Mouse (Mus musculus) limb, embryonic 14.5 days (tissue): ENCODE results near the gene Pin1. TPM values are rescaled to one million over a fixed set of nuclear protein-coding genes. Genes with fewer than 3 reads are reported as not detected.

Source experiments
- ATAC-seq: fragments of 200-750 bp; cut with Nextera tagmentation; 2 replicates; pipeline ENCODE4 v1.8.0; 2017; ENCODE audit warnings: low read depth, moderate number of reproducible peaks, moderate TSS enrichment; ENCODE audit not compliant: low FRiP score
- DNase-seq: peaks from one replicate; pipeline ENCODE4 v3.0.0-alpha.2; 2015; ENCODE audit warnings: low spot score
- H3K27ac ChIP-seq: fragments of 300-500 bp; sonication (generic); replicated peaks from 2 replicates; pipeline ENCODE4 v1.5.1; 2014; ENCODE audit warnings: low read depth, mild to moderate bottlenecking, low read length, moderate library complexity, mixed read lengths
- H3K27me3 ChIP-seq: fragments of 300-500 bp; sonication (generic); 2 replicates; pipeline ENCODE4 v1.6.1; 2014; ENCODE audit warnings: low read length, mixed read lengths; ENCODE audit not compliant: control insufficient read depth, insufficient read depth
- H3K36me3 ChIP-seq: fragments of 300-500 bp; sonication (generic); 2 replicates; pipeline ENCODE4 v1.6.1; 2014; ENCODE audit warnings: mild to moderate bottlenecking, low read length, moderate library complexity, mixed read lengths; ENCODE audit not compliant: control insufficient read depth, insufficient read depth
- H3K4me1 ChIP-seq: fragments of 300-500 bp; sonication (generic); 2 replicates; pipeline ENCODE4 v1.6.1; 2014; ENCODE audit warnings: antibody characterized with exemption, low read length, mixed read lengths; ENCODE audit not compliant: control insufficient read depth, insufficient read depth
- H3K4me2 ChIP-seq: fragments of 300-500 bp; sonication (generic); replicated peaks from 2 replicates; pipeline ENCODE4 v1.6.1; 2014; ENCODE audit warnings: low read depth, mild to moderate bottlenecking, low read length, moderate library complexity; ENCODE audit not compliant: severe bottlenecking
- H3K4me3 ChIP-seq: fragments of 300-500 bp; sonication (generic); replicated peaks from 2 replicates; pipeline ENCODE4 v1.5.1; 2014; ENCODE audit warnings: low read length
- H3K9ac ChIP-seq: fragments of 300-500 bp; sonication (generic); 2 replicates; pipeline ENCODE4 v1.6.1; 2014; ENCODE audit warnings: mild to moderate bottlenecking, low read depth, low read length, moderate library complexity; ENCODE audit not compliant: severe bottlenecking
- H3K9me3 ChIP-seq: fragments of 300-500 bp; sonication (generic); 2 replicates; pipeline ENCODE4 v1.6.1; 2016; ENCODE audit warnings: low read length; ENCODE audit not compliant: control insufficient read depth
- POLR2A ChIP-seq: fragments of 200-500 bp; IDR thresholded peaks from 2 replicates; pipeline ENCODE4 v1.8.0; 2012; ENCODE audit warnings: inconsistent platforms, mild to moderate bottlenecking, moderate library complexity, borderline replicate concordance; ENCODE audit not compliant: insufficient read depth, insufficient read length; ENCODE audit errors: extremely low read depth
- WGBS: fragments of 180-500 bp; shearing (Covaris S2); extraction: QIAGEN DNeasy Blood & Tissue Kit; methylation state at CpG from one replicate; pipeline ENCODE4 v1.1.7; 2014; 5-methylcytosine and 5-hydroxymethylcytosine counted together
- polyA plus RNA-seq, 2 experiments: library from polyadenylated mRNA; depleted of rRNA in 1 of 2; stranded (reverse) in 1 of 2; unstranded in 1 of 2; fragments of >200 nt; fragmentation: Nextera tagmentation in 1 of 2; extraction: Ambion mirVana in 1 of 2; gene quantifications; 2 replicates each; pipeline versions ENCODE4 v1.2.1 to v1.2.3; 2012 to 2014

Pin1 gene
- polyA plus RNA-seq, 2 experiments, result 28.0 to 47.8 TPM

GRCm38 (mm10) chr9:20639486-20639885, 12.4 kb upstream of the Pin1 start:
- Histone ChIP-seq H3K27ac (no peak overlapping the region), H3K4me2 (no peak overlapping the region), H3K36me3 (peaks cover 24% of the 10 kb centered on the region), H3K4me3 (no peak overlapping the region), H3K9me3 (no peaks in the 10 kb centered on the region), H3K4me1 (peaks cover 12% of the 10 kb centered on the region), H3K9ac (no peak overlapping the region), H3K27me3 (no peaks in the 10 kb centered on the region)
- TF ChIP-seq POLR2A, result no peak
- WGBS, result 93% methylated on average over 4 of the region's 4 CpGs
- DNase-seq (no peak), ATAC-seq (no peak)

- DNase-seq (no peak), ATAC-seq (no peak)
- peaks cover 30% of the 10 kb centered on the region for H3K36me3 ChIP-seq
- peaks cover 12% of the 10 kb centered on the region for H3K4me1 ChIP-seq
- TF ChIP-seq POLR2A, result no peak
- peak overlapping the region; percentile 80 for H3K9ac ChIP-seq
- H3K27me3 ChIP-seq, result no peaks in the 10 kb centered on the region
- WGBS, result 14% methylated on average over 6 of the region's 6 CpGs
- no peaks in the 10 kb centered on the region for H3K9me3 ChIP-seq
- no peak overlapping the region for H3K27ac ChIP-seq
- peak overlapping the region; percentile 85 for H3K4me3 ChIP-seq
- peak overlapping the region; percentile 97 for H3K4me2 ChIP-seq
These were observed 10.4 kb upstream of the Pin1 start for GRCm38 (mm10) chr9:20641501-20641900.

GRCm38 (mm10) chr9:20642101-20642895, 9.6 kb upstream of the Pin1 start, which contains the start of gene Ubl5:
Ubl5 (plus strand) TSS chr9:20642878.
- peak within 1 kb of the TSS; percentile 92 for H3K27ac ChIP-seq
- peak within 1 kb of the TSS; percentile 97 for H3K4me2 ChIP-seq
- DNase-seq (peak; percentile 99), ATAC-seq (peak; percentile 92)
- TF ChIP-seq POLR2A, result 0 out of 2 replicates have a peak, but pooled peaks have one; percentile 36
- H3K4me1 ChIP-seq, result peaks cover 12% of the 10 kb centered on the region
- no peaks in the 10 kb centered on the region for H3K9me3 ChIP-seq
- peak within 1 kb of the TSS; percentile 85 for H3K4me3 ChIP-seq
- WGBS, result 1% methylated on average over 49 of the region's 51 CpGs
- H3K9ac ChIP-seq, result peak within 1 kb of the TSS; percentile 80
- no peaks in the 10 kb centered on the region for H3K27me3 ChIP-seq
- peaks cover 28% of the 10 kb centered on the region for H3K36me3 ChIP-seq

- peak; percentile 96 for DNase-seq
- peak overlapping the region; percentile 92 for H3K27ac ChIP-seq
These were observed 8.9 kb upstream of the Pin1 start for GRCm38 (mm10) chr9:20642896-20643466.

GRCm38 (mm10) chr9:20643781-20644180, 8.1 kb upstream of the Pin1 start:
- Histone ChIP-seq H3K27ac (peak overlapping the region; percentile 92), H3K4me1 (peaks cover 12% of the 10 kb centered on the region), H3K9ac (peak overlapping the region; percentile 80), H3K4me2 (peak overlapping the region; percentile 97), H3K27me3 (no peaks in the 10 kb centered on the region), H3K36me3 (peaks cover 32% of the 10 kb centered on the region), H3K9me3 (no peaks in the 10 kb centered on the region), H3K4me3 (peak overlapping the region; percentile 85)
- WGBS, result 9% methylated on average over 13 of the region's 13 CpGs
- no peak for TF ChIP-seq POLR2A
- no peak for DNase-seq
- no peak for ATAC-seq

More at GRCm38 (mm10) chr9:20642896-20643466, 8.9 kb upstream of the Pin1 start:
- no peaks in the 10 kb centered on the region for H3K9me3 ChIP-seq
- H3K36me3 ChIP-seq, result peaks cover 32% of the 10 kb centered on the region
- peak; percentile 31; the same call in 1 of the 2 replicates for TF ChIP-seq POLR2A
- no peaks in the 10 kb centered on the region for H3K27me3 ChIP-seq
- peak overlapping the region; percentile 80 for H3K9ac ChIP-seq
- peak overlapping the region; percentile 85 for H3K4me3 ChIP-seq
- H3K4me2 ChIP-seq, result peak overlapping the region; percentile 97
- H3K4me1 ChIP-seq, result peaks cover 12% of the 10 kb centered on the region
- peak; percentile 79 for ATAC-seq
- 2% methylated on average over 30 of the region's 30 CpGs for WGBS
